Mouse (Mus musculus): ENCODE results near the gene Cdkal1. TPM values are rescaled to one million over a fixed set of nuclear protein-coding genes. Genes with fewer than 3 reads are reported as not detected.

The Cdkal1 gene
- polyA plus RNA-seq, 1 experiment = 4.4 TPM

DNA sequence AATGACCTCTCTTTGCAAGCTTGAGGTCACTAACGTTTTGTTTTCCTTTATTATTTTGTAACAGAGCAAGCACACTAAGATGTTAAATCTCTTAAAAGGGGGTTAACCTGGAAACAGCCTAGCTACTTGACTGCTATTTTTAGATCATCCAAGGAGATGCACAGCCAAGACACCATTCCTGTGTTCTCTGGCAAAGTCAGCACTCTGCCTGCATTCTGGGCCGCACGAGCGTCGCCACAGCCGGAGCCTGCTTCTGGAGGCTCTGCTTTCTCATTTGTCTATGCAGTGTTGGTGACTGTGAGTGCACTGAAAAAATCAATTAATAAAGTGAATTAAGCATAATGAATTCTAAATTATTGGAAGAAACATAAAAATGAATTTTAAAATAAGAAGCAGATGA lies 440.6 kb downstream of the Cdkal1 start:
- H3K36me3 ChIP-seq (ENCODE audit: control insufficient read depth, insufficient read depth, low read length) = no peaks in the 10 kb centered on the region
- DNase-seq = no peak
- 76% methylated on average over 6 of the region's 6 CpGs for WGBS
- no peak for TF ChIP-seq POLR2A (IDR thresholded peaks at IDR 0.05; ENCODE audit: low read depth, low read length)
- no peak for TF ChIP-seq CTCF (conservative IDR thresholded peaks at IDR 0.05; ENCODE audit: insufficient read depth, insufficient read length, low read depth, low read length)
- H3K27ac ChIP-seq (ENCODE audit: insufficient read depth, low read depth, low read length) = no peak overlapping the region
- no peak overlapping the region for H3K4me3 ChIP-seq (ENCODE audit: insufficient read depth, low read depth, low read length)
- no peaks in the 10 kb centered on the region for H3K27me3 ChIP-seq (replicated peaks; ENCODE audit: control insufficient read depth, insufficient read depth, low read length)
- H3K4me1 ChIP-seq (ENCODE audit: control insufficient read depth, insufficient read depth, low read length) = no peaks in the 10 kb centered on the region; the same call in 1 of the 2 replicates

DNA sequence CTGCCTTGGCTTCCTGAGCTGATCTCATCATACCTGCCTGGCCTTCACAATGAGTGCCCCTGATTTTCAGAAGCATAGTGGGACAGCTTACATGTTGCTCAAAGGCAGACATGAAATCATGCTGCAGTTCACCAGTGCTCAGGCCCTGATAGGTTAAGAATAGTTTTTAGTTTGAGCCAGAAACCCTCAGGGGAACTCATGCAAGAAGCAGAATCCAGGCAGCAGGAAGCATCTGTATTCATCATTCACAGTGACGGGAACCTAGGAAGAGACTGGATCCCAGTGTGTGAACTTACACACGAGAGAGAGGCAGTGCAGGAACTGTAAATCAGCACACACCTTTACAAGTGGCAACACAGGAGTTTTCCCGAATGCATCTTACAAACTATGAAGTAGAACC lies 441.0 kb downstream of the Cdkal1 start:
- TF ChIP-seq POLR2A (IDR thresholded peaks at IDR 0.05; ENCODE audit: low read depth, low read length) = no peak
- no peak for TF ChIP-seq CTCF (conservative IDR thresholded peaks at IDR 0.05; ENCODE audit: insufficient read depth, insufficient read length, low read depth, low read length)
- H3K27me3 ChIP-seq (replicated peaks; ENCODE audit: control insufficient read depth, insufficient read depth, low read length) = no peaks in the 10 kb centered on the region
- no peak overlapping the region for H3K27ac ChIP-seq (ENCODE audit: insufficient read depth, low read depth, low read length)
- 40% methylated on average over 3 of the region's 3 CpGs for WGBS
- no peaks in the 10 kb centered on the region; the same call in 1 of the 2 replicates for H3K4me1 ChIP-seq (ENCODE audit: control insufficient read depth, insufficient read depth, low read length)
- no peaks in the 10 kb centered on the region for H3K36me3 ChIP-seq (ENCODE audit: control insufficient read depth, insufficient read depth, low read length)
- no peak overlapping the region for H3K4me3 ChIP-seq (ENCODE audit: insufficient read depth, low read depth, low read length)
- no peak for DNase-seq

DNA sequence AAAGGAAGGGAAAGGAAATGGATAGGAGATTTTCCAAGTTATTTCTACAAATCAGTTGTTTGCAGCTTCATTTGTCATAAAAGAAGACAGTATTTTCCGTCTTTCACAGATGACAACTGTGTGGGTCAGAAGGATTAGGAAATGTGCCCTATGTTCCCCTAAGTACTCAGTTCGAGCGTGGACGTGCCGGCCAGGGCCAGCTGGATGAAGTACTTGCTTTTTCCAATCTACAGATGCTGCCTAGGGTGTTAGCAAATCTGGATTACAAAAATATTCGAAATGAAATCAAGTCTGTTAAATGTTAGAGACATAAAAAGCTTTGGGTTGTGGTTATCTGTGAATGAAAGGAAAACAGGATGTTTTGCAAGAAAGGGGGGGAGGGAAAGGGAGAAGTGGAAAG lies 444.3 kb downstream of the Cdkal1 start:
- DNase-seq = no peak
- Histone ChIP-seq H3K27me3 (replicated peaks; ENCODE audit: control insufficient read depth, insufficient read depth, low read length) (no peaks in the 10 kb centered on the region), H3K36me3 (ENCODE audit: control insufficient read depth, insufficient read depth, low read length) (no peaks in the 10 kb centered on the region), H3K27ac (ENCODE audit: insufficient read depth, low read depth, low read length) (no peak overlapping the region), H3K4me3 (ENCODE audit: insufficient read depth, low read depth, low read length) (no peak overlapping the region), H3K4me1 (ENCODE audit: control insufficient read depth, insufficient read depth, low read length) (no peaks in the 10 kb centered on the region)
- TF ChIP-seq CTCF (conservative IDR thresholded peaks at IDR 0.05; ENCODE audit: insufficient read depth, insufficient read length, low read depth, low read length) = no peak
- no peak for TF ChIP-seq POLR2A (IDR thresholded peaks at IDR 0.05; ENCODE audit: low read depth, low read length)
- 77% methylated on average over 6 of the region's 6 CpGs for WGBS

DNA sequence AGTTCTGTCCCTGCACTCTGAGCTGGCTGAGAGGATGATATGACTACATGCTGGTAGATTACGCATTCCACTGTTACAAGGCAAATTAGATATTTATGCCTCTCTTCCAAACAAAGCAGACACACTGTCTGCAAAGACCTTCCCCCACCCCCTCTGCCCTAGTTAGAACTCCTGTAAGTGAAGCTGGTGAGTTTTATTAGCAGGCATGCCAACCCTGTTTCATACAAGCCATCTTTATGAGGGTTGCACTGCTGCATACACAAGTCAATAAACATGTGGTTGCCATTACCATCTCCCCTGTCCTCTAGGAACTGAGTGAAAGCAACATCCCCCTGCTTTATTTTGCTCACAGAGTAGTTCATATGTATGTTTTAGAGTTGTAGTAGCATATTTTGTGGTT lies 447.9 kb downstream of the Cdkal1 start:
- no peak overlapping the region for H3K4me3 ChIP-seq (ENCODE audit: insufficient read depth, low read depth, low read length)
- H3K27me3 ChIP-seq (replicated peaks; ENCODE audit: control insufficient read depth, insufficient read depth, low read length) = no peaks in the 10 kb centered on the region
- H3K27ac ChIP-seq (ENCODE audit: insufficient read depth, low read depth, low read length) = no peak overlapping the region
- WGBS = 93% methylated on average over 1 of the region's 1 CpGs
- peaks cover 5% of the 10 kb centered on the region; the same call in 1 of the 2 replicates for H3K4me1 ChIP-seq (ENCODE audit: control insufficient read depth, insufficient read depth, low read length)
- no peaks in the 10 kb centered on the region for H3K36me3 ChIP-seq (ENCODE audit: control insufficient read depth, insufficient read depth, low read length)
- DNase-seq = no peak
- no peak for TF ChIP-seq POLR2A (IDR thresholded peaks at IDR 0.05; ENCODE audit: low read depth, low read length)
- TF ChIP-seq CTCF (conservative IDR thresholded peaks at IDR 0.05; ENCODE audit: insufficient read depth, insufficient read length, low read depth, low read length) = no peak

DNA sequence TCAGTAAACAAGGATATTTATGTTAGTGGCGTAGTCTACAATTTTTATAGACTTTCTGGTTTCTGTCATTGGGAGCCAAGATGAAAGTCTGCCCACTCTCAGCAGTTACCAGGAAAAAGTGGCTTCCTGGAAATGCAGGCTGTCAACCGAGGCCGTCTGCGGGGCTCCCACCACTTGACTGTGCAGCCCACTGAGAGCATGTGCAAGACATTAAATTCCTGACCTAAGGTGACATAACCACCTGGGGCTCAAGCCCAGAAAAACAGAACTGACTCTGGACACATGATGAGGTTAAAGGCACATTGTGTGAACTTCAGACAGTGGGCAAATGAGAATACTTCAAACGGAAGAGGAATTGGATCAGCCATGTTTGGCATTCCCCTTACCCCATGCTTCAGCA lies 450.2 kb downstream of the Cdkal1 start:
- Histone ChIP-seq H3K27ac (ENCODE audit: insufficient read depth, low read depth, low read length) (no peak overlapping the region), H3K4me1 (ENCODE audit: control insufficient read depth, insufficient read depth, low read length) (peaks cover 5% of the 10 kb centered on the region; the same call in 1 of the 2 replicates), H3K4me3 (ENCODE audit: insufficient read depth, low read depth, low read length) (no peak overlapping the region), H3K36me3 (ENCODE audit: control insufficient read depth, insufficient read depth, low read length) (no peaks in the 10 kb centered on the region), H3K27me3 (replicated peaks; ENCODE audit: control insufficient read depth, insufficient read depth, low read length) (no peaks in the 10 kb centered on the region)
- no peak for TF ChIP-seq CTCF (conservative IDR thresholded peaks at IDR 0.05; ENCODE audit: insufficient read depth, insufficient read length, low read depth, low read length)
- no peak for TF ChIP-seq POLR2A (IDR thresholded peaks at IDR 0.05; ENCODE audit: low read depth, low read length)
- DNase-seq = no peak
- 50% methylated on average over 5 of the region's 5 CpGs for WGBS

DNA sequence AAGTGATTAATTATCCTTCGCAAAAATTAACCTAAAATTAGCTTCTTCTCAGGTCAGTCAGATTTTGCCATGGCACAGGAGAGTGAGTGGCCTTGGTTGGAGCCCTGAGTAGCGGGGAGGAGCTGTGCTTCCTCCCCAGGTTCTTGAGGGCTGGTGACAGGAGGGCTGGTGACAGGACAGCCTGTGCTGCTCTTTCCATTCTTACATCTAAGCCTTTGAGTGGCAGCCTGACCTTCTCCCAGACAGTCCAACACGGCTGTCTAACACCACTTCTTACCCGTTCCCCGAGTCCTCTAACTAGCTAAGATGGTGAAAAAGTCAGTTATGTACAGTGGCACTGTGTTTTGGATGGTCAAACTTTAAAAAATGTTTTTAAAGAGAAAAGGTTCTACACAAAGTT lies 452.3 kb downstream of the Cdkal1 start:
- H3K27me3 ChIP-seq (replicated peaks; ENCODE audit: control insufficient read depth, insufficient read depth, low read length) = no peaks in the 10 kb centered on the region
- H3K27ac ChIP-seq (ENCODE audit: insufficient read depth, low read depth, low read length) = no peak overlapping the region
- no peak for DNase-seq
- no peak overlapping the region for H3K4me3 ChIP-seq (ENCODE audit: insufficient read depth, low read depth, low read length)
- no peaks in the 10 kb centered on the region for H3K36me3 ChIP-seq (ENCODE audit: control insufficient read depth, insufficient read depth, low read length)
- peaks cover 10% of the 10 kb centered on the region for H3K4me1 ChIP-seq (ENCODE audit: control insufficient read depth, insufficient read depth, low read length)
- WGBS = 86% methylated on average over 5 of the region's 5 CpGs
- no peak for TF ChIP-seq CTCF (conservative IDR thresholded peaks at IDR 0.05; ENCODE audit: insufficient read depth, insufficient read length, low read depth, low read length)
- TF ChIP-seq POLR2A (IDR thresholded peaks at IDR 0.05; ENCODE audit: low read depth, low read length) = no peak

DNA sequence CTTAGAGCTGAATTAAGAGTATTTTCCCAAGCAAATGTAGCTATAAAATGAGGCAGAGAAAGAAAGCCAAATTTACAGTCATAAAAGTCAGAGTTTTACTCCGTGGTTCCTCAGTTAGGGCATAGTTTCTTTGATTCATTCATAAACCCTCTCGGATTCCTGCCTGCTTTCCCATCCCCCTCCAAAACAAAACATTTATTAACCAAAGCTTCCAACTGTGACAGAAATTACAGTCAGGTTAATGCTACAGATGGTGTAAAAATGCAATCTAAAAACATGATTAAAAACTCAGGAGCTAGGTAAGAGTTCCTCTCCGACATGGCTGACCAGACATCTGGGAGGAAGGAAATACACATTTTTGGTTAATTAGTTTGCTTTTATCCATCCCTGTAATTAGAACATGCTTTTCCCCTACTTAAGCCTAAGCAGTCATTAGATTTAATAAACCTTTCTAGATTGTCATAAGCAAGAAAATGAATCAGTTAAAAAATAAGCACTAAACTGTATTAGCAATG lies 452.9 kb downstream of the Cdkal1 start:
- Histone ChIP-seq H3K4me1 (ENCODE audit: control insufficient read depth, insufficient read depth, low read length) (peaks cover 10% of the 10 kb centered on the region), H3K27me3 (replicated peaks; ENCODE audit: control insufficient read depth, insufficient read depth, low read length) (no peaks in the 10 kb centered on the region), H3K27ac (ENCODE audit: insufficient read depth, low read depth, low read length) (no peak overlapping the region), H3K4me3 (ENCODE audit: insufficient read depth, low read depth, low read length) (no peak overlapping the region), H3K36me3 (ENCODE audit: control insufficient read depth, insufficient read depth, low read length) (no peaks in the 10 kb centered on the region)
- DNase-seq = peak; percentile 60
- 28% methylated on average over 3 of the region's 3 CpGs for WGBS
- no peak for TF ChIP-seq POLR2A (IDR thresholded peaks at IDR 0.05; ENCODE audit: low read depth, low read length)
- TF ChIP-seq CTCF (conservative IDR thresholded peaks at IDR 0.05; ENCODE audit: insufficient read depth, insufficient read length, low read depth, low read length) = no peak
